Mouse (Mus musculus) midbrain, embryonic 14.5 days (tissue): ENCODE measurements at regions not wholly inside any gene's neighbourhood (a gene's known extent, or its start where the extent isn't known, plus 50 kb on each side); places are given as distances from the start of the nearest gene placed in this dataset.

Source experiments
- ATAC-seq: fragments of 200-750 bp; cut with Nextera tagmentation; 2 replicates; pipeline ENCODE4 v1.8.0; 2017; ENCODE audit warnings: moderate number of reproducible peaks, moderate library complexity; ENCODE audit not compliant: low FRiP score, low TSS enrichment
- DNase-seq: peaks from one replicate; pipeline ENCODE4 v3.0.0-alpha.2; 2015
- H3K27ac ChIP-seq: fragments of 300-500 bp; sonication (generic); replicated peaks from 2 replicates; pipeline ENCODE4 v1.5.1; 2014; ENCODE audit warnings: mild to moderate bottlenecking, low read depth, low read length, moderate library complexity
- H3K27me3 ChIP-seq: fragments of 300-500 bp; sonication (generic); 2 replicates; pipeline ENCODE4 v1.6.1; 2014; ENCODE audit warnings: low read length, control low read depth, mixed read lengths; ENCODE audit not compliant: control insufficient read depth, insufficient read depth
- H3K36me3 ChIP-seq: fragments of 300-500 bp; sonication (generic); 2 replicates; pipeline ENCODE4 v1.6.1; 2014; ENCODE audit warnings: low read length, control low read depth; ENCODE audit not compliant: control insufficient read depth, insufficient read depth
- H3K4me1 ChIP-seq: fragments of 300-500 bp; sonication (generic); 2 replicates; pipeline ENCODE4 v1.6.1; 2014; ENCODE audit warnings: mild to moderate bottlenecking, antibody characterized with exemption, low read length, control low read depth; ENCODE audit not compliant: control insufficient read depth, insufficient read depth
- H3K4me2 ChIP-seq: fragments of 300-500 bp; sonication (generic); 2 replicates; pipeline ENCODE4 v1.6.1; 2014; ENCODE audit warnings: mild to moderate bottlenecking, low read length, moderate library complexity
- H3K4me3 ChIP-seq: fragments of 300-500 bp; sonication (generic); replicated peaks from 2 replicates; pipeline ENCODE4 v1.5.1; 2014; ENCODE audit warnings: low read depth, low read length
- H3K9ac ChIP-seq: fragments of 300-500 bp; sonication (generic); replicated peaks from 2 replicates; pipeline ENCODE4 v1.6.1; 2014; ENCODE audit warnings: mild to moderate bottlenecking, low read length, moderate library complexity
- H3K9me3 ChIP-seq: fragments of 300-500 bp; sonication (generic); 2 replicates; pipeline ENCODE4 v1.6.1; 2016; ENCODE audit warnings: low read length, control low read depth, mixed read lengths; ENCODE audit not compliant: control insufficient read depth
- WGBS: fragments of 180-500 bp; shearing (Covaris S2); extraction: QIAGEN DNeasy Blood & Tissue Kit; methylation state at CpG from one replicate; pipeline ENCODE4 v1.1.7; 2014; 5-methylcytosine and 5-hydroxymethylcytosine counted together

DNA sequence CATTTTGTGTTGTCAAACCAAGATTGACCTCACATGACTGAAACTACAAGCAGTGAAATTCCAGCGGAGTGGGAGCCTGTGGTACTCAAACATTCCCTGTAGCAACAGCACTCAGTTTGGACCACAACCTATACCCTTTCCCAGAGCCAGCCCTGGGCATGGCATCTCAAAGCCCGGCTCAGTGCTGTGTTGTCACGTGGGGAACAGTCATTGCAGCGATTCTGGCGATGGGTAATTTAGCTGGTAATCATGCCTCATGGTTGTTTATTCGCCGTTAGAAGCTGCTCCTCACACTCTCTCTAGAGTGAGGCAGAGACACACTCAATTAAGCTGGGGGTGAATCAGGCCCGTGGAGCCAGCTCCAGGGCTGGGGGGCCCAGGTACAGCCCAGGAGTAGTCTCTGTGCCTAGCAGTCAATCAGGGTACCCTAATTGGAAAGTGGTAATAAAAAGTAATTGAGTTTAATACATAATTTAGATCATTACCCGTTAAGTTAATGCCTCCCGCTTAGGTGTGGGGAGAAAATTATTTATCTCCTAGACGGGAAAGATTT is 85.5 kb upstream of the A530016L24Rik start:
- Histone ChIP-seq H3K4me3 (no peak overlapping the region), H3K9me3 (no peaks in the 10 kb centered on the region), H3K4me1 (no peaks in the 10 kb centered on the region), H3K27me3 (no peaks in the 10 kb centered on the region), H3K36me3 (no peaks in the 10 kb centered on the region), H3K9ac (no peak overlapping the region), H3K27ac (no peak overlapping the region), H3K4me2 (no peak overlapping the region)
- WGBS: 75% methylated on average over 11 of the region's 11 CpGs
- DNase-seq (no peak), ATAC-seq (no peak)

DNA sequence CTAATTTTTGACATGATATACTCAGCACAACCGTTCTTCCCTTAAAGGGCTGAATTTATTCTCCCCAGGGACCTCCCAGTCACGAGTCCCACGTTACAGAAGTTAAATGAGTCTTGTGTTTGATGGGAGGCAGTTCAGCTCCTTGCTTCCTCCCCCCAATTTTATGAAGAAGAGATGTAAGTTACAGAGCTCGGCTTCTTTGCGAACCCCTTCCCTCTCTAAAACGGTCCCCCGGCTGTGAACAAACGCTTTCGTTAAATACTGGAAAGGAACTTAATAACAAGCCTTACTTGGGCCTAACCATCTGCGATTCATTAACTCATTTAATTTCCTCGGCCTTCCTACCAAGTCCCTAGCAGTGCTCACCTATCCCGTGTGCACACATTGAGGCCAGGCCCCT is 84.9 kb upstream of the A530016L24Rik start:
- Histone ChIP-seq H3K4me2 (no peak overlapping the region), H3K4me1 (no peaks in the 10 kb centered on the region), H3K27me3 (no peaks in the 10 kb centered on the region), H3K9ac (no peak overlapping the region), H3K27ac (no peak overlapping the region), H3K4me3 (no peak overlapping the region), H3K9me3 (no peaks in the 10 kb centered on the region), H3K36me3 (no peaks in the 10 kb centered on the region)
- ATAC-seq (no peak), DNase-seq (no peak)
- whole genome bisulfite sequencing: 76% methylated on average over 12 of the region's 12 CpGs

DNA sequence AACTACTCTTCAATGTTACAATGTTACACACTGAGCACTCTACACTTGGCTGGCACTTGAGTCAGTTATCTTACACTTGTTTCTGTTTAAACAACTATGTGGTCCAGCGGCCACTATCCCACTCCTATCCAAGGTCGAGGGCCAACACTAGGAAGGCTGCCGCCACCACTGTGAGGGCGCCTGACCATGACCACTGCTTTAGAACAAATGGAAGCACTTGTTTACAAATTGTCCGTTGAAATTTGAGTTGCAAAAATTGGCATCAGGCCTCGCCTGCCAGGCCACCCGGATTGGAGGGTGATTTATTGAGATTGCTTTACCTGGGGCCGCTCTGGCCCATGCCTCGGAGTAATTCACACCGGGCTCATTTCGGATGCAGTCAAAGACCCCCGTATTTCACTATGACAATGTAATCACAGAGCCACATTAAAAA is 83.5 kb upstream of the A530016L24Rik start:
- DNase-seq (no peak), ATAC-seq (no peak)
- 84% methylated on average over 12 of the region's 12 CpGs for WGBS
- Histone ChIP-seq H3K27me3 (no peaks in the 10 kb centered on the region), H3K4me2 (no peak overlapping the region), H3K36me3 (no peaks in the 10 kb centered on the region), H3K4me3 (no peak overlapping the region), H3K9ac (no peak overlapping the region), H3K27ac (no peak overlapping the region), H3K4me1 (peaks cover 7% of the 10 kb centered on the region), H3K9me3 (no peaks in the 10 kb centered on the region)

DNA sequence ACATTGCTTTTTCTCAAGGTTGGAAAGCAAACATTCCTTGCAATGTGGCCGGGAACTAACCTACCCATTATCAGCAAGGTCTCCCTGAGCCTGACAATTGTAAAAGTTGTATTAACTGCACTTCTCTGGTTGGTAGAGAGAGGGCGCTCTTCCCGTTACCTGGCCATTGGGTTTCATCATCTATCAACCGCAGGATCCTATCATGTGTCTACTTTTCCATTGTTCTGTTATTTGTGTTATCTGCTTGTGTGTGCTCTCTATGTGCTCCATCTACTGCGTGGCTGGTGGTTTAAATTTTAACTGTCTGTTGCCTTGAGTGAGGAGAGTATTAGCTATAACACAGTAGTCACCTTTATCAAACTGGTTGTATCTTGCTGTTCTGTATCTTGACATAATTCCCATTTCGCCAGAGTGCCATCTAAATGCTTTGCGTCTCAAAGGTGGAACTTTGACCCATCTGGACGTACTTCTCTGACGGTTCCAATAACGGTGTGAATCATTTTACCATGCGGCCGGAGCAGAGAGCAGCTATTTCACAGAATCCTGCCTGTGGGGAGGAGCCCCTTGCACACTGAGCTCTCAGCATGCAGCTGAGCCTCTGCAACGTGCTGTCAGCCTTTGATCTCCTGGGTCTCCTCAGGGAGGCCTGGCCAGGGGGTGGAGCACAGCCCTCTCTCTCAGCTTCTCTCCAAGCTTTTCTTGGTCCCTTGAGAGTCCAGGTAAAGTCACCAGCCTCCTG is 77.5 kb upstream of the A530016L24Rik start:
- WGBS: 11% methylated on average over 13 of the region's 13 CpGs
- no peak for ATAC-seq

DNA sequence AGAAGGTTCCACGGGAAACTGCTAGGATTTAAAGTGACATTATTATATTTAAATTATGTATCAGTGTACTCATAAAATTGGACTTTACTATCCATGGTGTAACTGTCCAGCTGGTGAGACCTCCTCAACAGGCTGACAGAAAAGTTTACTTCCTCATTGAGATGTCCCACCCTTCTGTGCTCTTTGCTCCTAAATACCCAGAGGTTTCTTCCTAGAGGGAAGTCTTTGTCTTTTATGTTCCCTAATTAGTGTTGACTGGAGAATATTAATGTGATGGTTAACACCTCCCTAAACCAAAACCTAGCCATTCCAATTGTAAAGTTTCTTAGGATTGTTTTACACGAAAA is 76.9 kb upstream of the A530016L24Rik start:
- no peaks in the 10 kb centered on the region for H3K9me3 ChIP-seq
- no peak for DNase-seq
- H3K27me3 ChIP-seq: no peaks in the 10 kb centered on the region
- peaks cover 20% of the 10 kb centered on the region for H3K4me1 ChIP-seq
- no peak overlapping the region for H3K9ac ChIP-seq
- no peak for ATAC-seq
- H3K27ac ChIP-seq: peak overlapping the region; percentile 32
- H3K4me3 ChIP-seq: no peak overlapping the region
- no peaks in the 10 kb centered on the region for H3K36me3 ChIP-seq
- no peak overlapping the region for H3K4me2 ChIP-seq
- 48% methylated on average over 2 of the region's 2 CpGs for WGBS

More for the DNA sequence above, 77.5 kb upstream of the A530016L24Rik start:
- H3K27me3 ChIP-seq: no peaks in the 10 kb centered on the region
- peaks cover 20% of the 10 kb centered on the region for H3K4me1 ChIP-seq
- DNase-seq: peak; percentile 58
- no peaks in the 10 kb centered on the region for H3K36me3 ChIP-seq
- no peak overlapping the region for H3K4me3 ChIP-seq
- H3K27ac ChIP-seq: peak overlapping the region; percentile 32
- no peak overlapping the region for H3K9ac ChIP-seq
- H3K4me2 ChIP-seq: no peak overlapping the region
- no peaks in the 10 kb centered on the region for H3K9me3 ChIP-seq

DNA sequence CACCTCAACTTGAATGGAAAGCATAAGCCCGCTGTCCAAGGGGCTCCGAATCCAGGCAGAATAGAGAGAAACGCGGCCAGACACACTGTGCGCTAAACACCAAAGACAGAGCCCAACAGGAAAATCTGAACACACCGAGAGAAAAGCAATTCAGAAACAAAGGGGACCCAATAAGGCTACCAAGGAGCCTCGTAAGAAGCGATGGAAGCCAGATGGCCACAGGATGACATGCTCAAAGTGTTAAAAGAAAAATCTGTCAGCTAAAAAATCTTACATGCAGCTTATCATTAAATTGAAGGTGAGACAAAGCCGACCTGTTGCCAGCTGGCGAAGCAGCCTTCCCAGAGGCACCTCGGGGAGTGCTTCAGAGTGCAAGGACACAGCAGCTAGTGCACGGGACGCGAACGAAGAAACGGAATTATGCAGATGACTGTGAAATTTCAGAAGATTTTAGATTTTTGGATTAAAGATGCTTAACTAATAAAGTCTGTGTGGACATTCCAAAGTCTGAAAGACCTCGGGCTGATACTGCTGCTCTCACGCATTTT is 73.2 kb upstream of the A530016L24Rik start:
- no peak for ATAC-seq
- Histone ChIP-seq H3K4me1 (peaks cover 11% of the 10 kb centered on the region; the same call in 1 of the 2 replicates), H3K27me3 (no peaks in the 10 kb centered on the region), H3K4me3 (no peak overlapping the region), H3K27ac (no peak overlapping the region), H3K4me2 (no peak overlapping the region), H3K9ac (no peak overlapping the region), H3K9me3 (no peaks in the 10 kb centered on the region), H3K36me3 (no peaks in the 10 kb centered on the region)
- WGBS: 62% methylated on average over 18 of the region's 18 CpGs
- DNase-seq: no peak

DNA sequence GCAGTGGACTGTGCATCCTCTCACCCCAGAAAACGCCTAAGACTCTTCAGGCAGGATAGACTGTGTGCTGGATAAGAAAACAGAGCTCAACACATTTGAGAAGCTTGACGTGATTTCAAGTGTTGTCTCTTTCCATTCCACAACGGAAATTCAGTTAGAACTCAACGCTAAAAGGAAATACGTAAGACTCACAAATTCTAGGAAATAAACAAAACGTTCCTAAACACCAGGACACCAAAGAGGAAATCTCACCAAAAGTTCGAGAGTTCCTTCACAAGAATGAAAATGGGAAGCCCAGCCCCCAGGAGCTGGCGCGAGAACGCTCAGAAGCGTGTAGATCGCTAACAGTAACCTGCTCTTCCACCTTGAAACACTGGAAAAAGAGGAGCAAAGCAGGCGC is 72.7 kb upstream of the A530016L24Rik start:
- DNase-seq: no peak
- ATAC-seq: no peak
- Histone ChIP-seq H3K4me1 (peaks cover 6% of the 10 kb centered on the region; the same call in 1 of the 2 replicates), H3K9me3 (0 out of 2 replicates have a peak, but pooled peaks cover 2% of the 10 kb centered on the region), H3K9ac (no peak overlapping the region), H3K36me3 (no peaks in the 10 kb centered on the region), H3K27ac (no peak overlapping the region), H3K4me3 (no peak overlapping the region), H3K4me2 (no peak overlapping the region), H3K27me3 (no peaks in the 10 kb centered on the region)
- 90% methylated on average over 13 of the region's 13 CpGs for WGBS

DNA sequence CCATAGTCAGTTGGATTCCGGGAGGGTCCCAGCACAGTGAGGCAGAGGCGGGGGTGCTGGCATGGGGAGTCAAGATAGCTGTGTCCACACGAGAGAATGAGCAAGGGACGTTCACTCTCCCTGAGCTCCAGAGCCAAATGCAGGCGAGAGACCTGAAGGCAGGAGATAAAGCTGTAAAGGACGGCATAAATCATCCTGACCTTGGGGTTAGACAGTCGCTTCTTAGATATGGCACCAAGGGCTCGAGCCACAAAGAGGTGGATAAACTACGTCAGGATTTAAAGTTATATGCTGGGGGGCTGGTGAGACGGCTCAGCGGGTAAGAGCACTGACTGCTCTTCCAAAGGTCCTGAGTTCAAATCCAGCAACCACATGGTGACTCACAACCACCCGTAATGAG is 70.6 kb upstream of the A530016L24Rik start:
- no peak for DNase-seq
- Histone ChIP-seq H3K4me2 (no peak overlapping the region), H3K4me1 (no peaks in the 10 kb centered on the region), H3K9me3 (0 out of 2 replicates have a peak, but pooled peaks cover 3% of the 10 kb centered on the region), H3K27me3 (no peaks in the 10 kb centered on the region), H3K9ac (no peak overlapping the region), H3K36me3 (no peaks in the 10 kb centered on the region), H3K4me3 (no peak overlapping the region), H3K27ac (no peak overlapping the region)
- no peak for ATAC-seq
- WGBS: 83% methylated on average over 12 of the region's 12 CpGs

DNA sequence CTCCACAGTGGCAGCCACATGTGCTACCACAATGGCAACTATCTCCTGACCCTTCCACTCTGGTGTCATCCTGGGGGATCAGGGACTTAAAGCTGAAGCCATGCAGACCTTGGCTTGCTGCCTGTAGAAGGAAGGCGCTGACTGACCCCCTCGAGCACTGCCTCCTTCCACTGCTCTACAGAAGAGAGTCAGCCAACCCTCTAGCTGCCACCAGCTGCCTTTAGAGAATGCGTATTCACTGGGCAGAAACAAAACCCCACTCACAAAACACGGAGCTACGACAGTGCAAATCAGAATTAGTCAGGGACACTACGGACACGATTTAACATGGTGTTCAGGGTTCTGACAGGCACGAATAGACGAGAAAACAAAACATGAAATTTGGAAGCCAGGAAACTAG is 67.1 kb upstream of the A530016L24Rik start:
- Histone ChIP-seq H3K27me3 (no peaks in the 10 kb centered on the region), H3K4me1 (no peaks in the 10 kb centered on the region), H3K36me3 (no peaks in the 10 kb centered on the region), H3K4me2 (no peak overlapping the region), H3K9ac (no peak overlapping the region), H3K4me3 (no peak overlapping the region), H3K9me3 (0 out of 2 replicates have a peak, but pooled peaks cover 3% of the 10 kb centered on the region), H3K27ac (no peak overlapping the region)
- 31% methylated on average over 9 of the region's 9 CpGs for WGBS
- ATAC-seq (no peak), DNase-seq (no peak)
